Mouse (Mus musculus) ES-Bruce4 (cell line): ENCODE results near the gene Mgat4b.

Source experiments
- CTCF ChIP-seq: IDR thresholded peaks from one replicate; pipeline ENCODE4 v1.8.1; 2011; ENCODE audit warnings: low read depth, low read length
- POLR2A ChIP-seq: IDR thresholded peaks from one replicate; pipeline ENCODE4 v1.8.1; 2011; ENCODE audit warnings: low read length; ENCODE audit not compliant: insufficient read depth

DNA sequence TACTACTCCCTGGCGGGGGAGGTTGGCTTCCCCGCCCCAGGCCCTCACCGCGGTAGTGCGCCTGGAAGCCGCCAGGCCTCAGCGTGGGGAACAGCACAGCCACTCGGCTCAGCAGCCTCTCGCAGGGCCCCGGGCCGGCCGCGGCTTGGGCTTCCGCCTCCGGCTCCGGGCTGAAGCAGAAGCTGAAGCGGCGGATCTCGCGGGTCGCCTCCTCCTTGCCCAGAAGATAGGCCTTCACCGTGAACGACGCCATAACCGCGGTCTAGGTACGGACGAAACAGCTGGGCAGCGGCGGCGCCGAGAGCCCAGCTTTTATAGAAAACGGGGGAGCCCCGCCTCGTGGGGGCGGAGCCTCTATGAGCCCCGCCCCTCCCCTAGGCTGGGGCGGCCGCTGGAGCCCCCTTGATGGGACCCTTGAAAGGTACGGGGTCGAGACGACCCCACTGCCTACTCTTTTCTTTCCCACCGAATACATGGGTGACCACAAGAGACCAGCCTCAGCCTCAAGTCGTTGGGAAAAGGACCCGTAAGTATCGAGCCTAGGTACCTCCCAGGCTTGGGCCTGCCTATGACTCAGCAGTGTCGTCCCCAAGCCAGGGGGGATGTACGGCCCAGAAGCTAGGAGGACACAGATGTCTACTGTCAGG lies at the start of gene Mgat4b, which contains the start of gene Sqstm1:
- no peak for TF ChIP-seq CTCF
- TF ChIP-seq POLR2A, result peak; percentile 96
